Mouse (Mus musculus): Measurements from ENCODE around the gene Gamt.

DNA sequence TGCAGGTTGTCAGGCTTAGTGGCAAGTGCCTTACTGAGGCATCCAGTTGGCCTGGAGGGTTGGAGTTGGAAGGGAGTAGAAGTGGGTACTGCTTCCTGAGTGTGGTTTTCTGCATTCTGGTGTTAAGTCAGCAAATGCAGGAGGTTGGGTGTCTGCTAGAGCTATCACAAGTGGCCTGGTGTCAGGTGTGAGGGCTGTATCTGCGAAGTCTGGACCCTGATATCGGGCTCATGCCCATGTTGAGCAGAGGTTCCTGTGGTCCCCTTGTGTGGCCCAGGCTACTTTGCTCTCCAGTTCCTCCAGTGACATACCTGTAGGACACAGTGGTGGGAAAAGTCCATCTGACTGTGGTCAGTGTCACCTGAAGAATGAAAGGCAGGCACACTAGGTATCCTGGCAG is 9.3 kb upstream of the Gamt start:
- TF ChIP-seq CTCF (IDR thresholded peaks at IDR 0.05): no peak
- no peak for TF ChIP-seq POLR2A (IDR thresholded peaks at IDR 0.05; ENCODE audit: insufficient read depth, low read depth, low read length)
